Mouse (Mus musculus) stomach, postnatal 0 days (tissue): ENCODE measurements around the gene Ms4a3.

Experiments
- CTCF ChIP-seq: IDR thresholded peaks from 2 replicates; pipeline ENCODE4 v1.5.1; 2016; ENCODE audit warnings: antibody characterized with exemption, low read depth, mild to moderate bottlenecking, moderate library complexity
- EP300 ChIP-seq: optimal IDR thresholded peaks from 2 replicates; pipeline ENCODE3; 2016; ENCODE audit warnings: antibody characterized with exemption

- TF ChIP-seq CTCF = no peak
- TF ChIP-seq EP300 = no peak
These were observed 6.3 kb downstream of the Ms4a3 start for GRCm38 (mm10) chr19:11634330-11634729.
